Mouse (Mus musculus) liver, postnatal 0 days (tissue): ENCODE measurements around the gene Plekha7.

Experiments
- CTCF ChIP-seq: sonication (generic); IDR thresholded peaks from 2 replicates; pipeline ENCODE4 v1.5.1; 2016; ENCODE audit warnings: antibody characterized with exemption, low read depth
- EP300 ChIP-seq: IDR thresholded peaks from 2 replicates; pipeline ENCODE4 v1.6.1; 2016; ENCODE audit warnings: antibody characterized with exemption, low read depth, mild to moderate bottlenecking

DNA sequence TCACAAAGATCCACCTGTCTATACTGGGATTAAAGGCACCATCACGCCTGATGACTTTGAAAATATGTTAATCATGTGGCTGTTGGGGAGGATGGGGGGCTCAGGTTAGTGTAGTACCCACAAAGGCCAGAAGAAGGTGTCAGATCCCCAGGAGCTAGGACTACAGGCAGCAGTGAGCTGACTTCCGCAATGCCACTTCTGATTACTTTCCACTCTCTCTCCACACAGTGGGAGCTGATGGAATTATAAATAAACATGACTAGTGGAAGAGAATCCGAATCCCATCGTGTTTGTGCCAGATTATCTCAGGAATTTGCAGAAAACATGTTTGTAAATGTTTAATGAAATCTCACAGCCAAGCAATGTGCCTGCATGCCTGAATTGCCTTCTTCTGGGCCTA is 46.1 kb downstream of the Plekha7 start:
- TF ChIP-seq CTCF (peak; percentile 62), EP300 (no peak)
